Mouse (Mus musculus): ENCODE measurements around the gene Hemk1.

GRCm38 (mm10) chr9:107308346-107309000 lies 29.7 kb downstream of the Hemk1 start:
- TF ChIP-seq POLR2A (IDR thresholded peaks at IDR 0.05; ENCODE audit: low read depth, low read length) (no peak), CTCF (IDR thresholded peaks at IDR 0.05; ENCODE audit: borderline replicate concordance, insufficient read depth, low read length) (no peak)

Measured in embryonic fibroblast, embryonic 13.5 days (primary cell).